Mouse (Mus musculus): ENCODE results near the gene Fam102b. TPM values are rescaled to one million over a fixed set of nuclear protein-coding genes. Genes with fewer than 3 reads are reported as not detected.

Fam102b gene
- total and polyA plus RNA-seq, 2 experiments from 2014 or later: 29.8 to 84.1 TPM

GRCm38 (mm10) chr3:108989971-108990548 is 37.3 kb downstream of the Fam102b start:
- H3K36me3 ChIP-seq (ENCODE audit: insufficient read depth, low read length): peaks cover 21% of the 10 kb centered on the region
- H3K27me3 ChIP-seq (ENCODE audit: insufficient read depth, low read length): no peaks in the 10 kb centered on the region
- H3K4me3 ChIP-seq (ENCODE audit: low read depth, low read length): no peak overlapping the region
- no peak overlapping the region for H3K4me2 ChIP-seq (ENCODE audit: low read depth, low read length, poor library complexity, severe bottlenecking)
- no peak overlapping the region for H3K27ac ChIP-seq (ENCODE audit: low read depth, low read length)
- ATAC-seq (ENCODE audit: low FRiP score) (no peak), DNase-seq (ENCODE audit: low spot score) (no peak)
- no peak for TF ChIP-seq CTCF (IDR thresholded peaks at IDR 0.05)
- H3K9ac ChIP-seq (replicated peaks; ENCODE audit: low read length, poor library complexity, severe bottlenecking): no peak overlapping the region
- H3K9me3 ChIP-seq (ENCODE audit: low read length): no peaks in the 10 kb centered on the region
- 91% methylated on average over 9 of the region's 9 CpGs for WGBS
- 0 out of 2 replicates have a peak, but pooled peaks cover 2% of the 10 kb centered on the region for H3K4me1 ChIP-seq (ENCODE audit: insufficient read depth, low read length)

- Histone ChIP-seq H3K9me3 (ENCODE audit: low read length) (no peaks in the 10 kb centered on the region), H3K9ac (replicated peaks; ENCODE audit: low read length, poor library complexity, severe bottlenecking) (no peak overlapping the region), H3K36me3 (ENCODE audit: insufficient read depth, low read length) (peaks cover 31% of the 10 kb centered on the region), H3K27ac (ENCODE audit: low read depth, low read length) (peak overlapping the region; percentile 34), H3K4me2 (ENCODE audit: low read depth, low read length, poor library complexity, severe bottlenecking) (no peak overlapping the region), H3K4me1 (ENCODE audit: insufficient read depth, low read length) (0 out of 2 replicates have a peak, but pooled peaks cover 2% of the 10 kb centered on the region), H3K4me3 (ENCODE audit: low read depth, low read length) (no peak overlapping the region), H3K27me3 (ENCODE audit: insufficient read depth, low read length) (no peaks in the 10 kb centered on the region)
- no peak for TF ChIP-seq CTCF (IDR thresholded peaks at IDR 0.05)
- WGBS: 34% methylated on average over 12 of the region's 12 CpGs
- DNase-seq (ENCODE audit: low spot score) (no peak), ATAC-seq (ENCODE audit: low FRiP score) (peak; percentile 79)
Observed at GRCm38 (mm10) chr3:108987009-108987659, 40.3 kb downstream of the Fam102b start.

DNA sequence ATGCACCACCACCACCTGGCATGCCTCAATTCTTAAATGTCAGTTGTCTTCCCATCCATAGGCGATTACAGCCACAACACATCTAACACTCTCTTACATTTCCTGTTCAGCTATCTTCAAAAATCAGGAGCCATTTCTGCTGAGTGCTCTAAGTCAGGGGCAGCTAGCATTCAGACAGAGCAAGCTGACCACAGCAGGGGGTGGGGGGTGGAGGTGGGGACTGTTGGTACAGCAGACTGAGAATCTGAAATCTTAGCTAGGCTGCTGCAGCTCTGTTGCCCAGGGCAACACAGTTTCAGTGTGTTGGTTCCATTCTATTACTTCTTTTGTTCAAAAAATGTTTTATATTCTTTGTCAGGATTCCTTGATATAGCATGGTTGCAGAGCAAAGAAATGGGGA is 40.9 kb downstream of the Fam102b start:
- WGBS: 61% methylated on average over 1 of the region's 1 CpGs
- Histone ChIP-seq H3K4me1 (ENCODE audit: insufficient read depth, low read length) (0 out of 2 replicates have a peak, but pooled peaks cover 2% of the 10 kb centered on the region), H3K36me3 (ENCODE audit: insufficient read depth, low read length) (peaks cover 26% of the 10 kb centered on the region), H3K4me2 (ENCODE audit: low read depth, low read length, poor library complexity, severe bottlenecking) (no peak overlapping the region), H3K9ac (replicated peaks; ENCODE audit: low read length, poor library complexity, severe bottlenecking) (no peak overlapping the region), H3K27me3 (ENCODE audit: insufficient read depth, low read length) (no peaks in the 10 kb centered on the region), H3K9me3 (ENCODE audit: low read length) (no peaks in the 10 kb centered on the region), H3K4me3 (ENCODE audit: low read depth, low read length) (no peak overlapping the region), H3K27ac (ENCODE audit: low read depth, low read length) (peak overlapping the region; percentile 34)
- peak; percentile 79 for ATAC-seq (ENCODE audit: low FRiP score)
- TF ChIP-seq CTCF (IDR thresholded peaks at IDR 0.05): no peak
- DNase-seq (ENCODE audit: low spot score): peak; percentile 51

- Histone ChIP-seq H3K36me3 (ENCODE audit: insufficient read depth, low read length) (peaks cover 28% of the 10 kb centered on the region), H3K9ac (replicated peaks; ENCODE audit: low read length, poor library complexity, severe bottlenecking) (no peak overlapping the region), H3K4me3 (ENCODE audit: low read depth, low read length) (no peak overlapping the region), H3K4me2 (ENCODE audit: low read depth, low read length, poor library complexity, severe bottlenecking) (no peak overlapping the region), H3K27ac (ENCODE audit: low read depth, low read length) (no peak overlapping the region), H3K4me1 (ENCODE audit: insufficient read depth, low read length) (0 out of 2 replicates have a peak, but pooled peaks cover 2% of the 10 kb centered on the region), H3K9me3 (ENCODE audit: low read length) (no peaks in the 10 kb centered on the region), H3K27me3 (ENCODE audit: insufficient read depth, low read length) (no peaks in the 10 kb centered on the region)
- WGBS: 85% methylated on average over 5 of the region's 5 CpGs
- ATAC-seq (ENCODE audit: low FRiP score) (no peak), DNase-seq (ENCODE audit: low spot score) (no peak)
- no peak for TF ChIP-seq CTCF (IDR thresholded peaks at IDR 0.05)
Observed at GRCm38 (mm10) chr3:108983989-108984388, 43.4 kb downstream of the Fam102b start.

GRCm38 (mm10) chr3:108981946-108982345 is 45.5 kb downstream of the Fam102b start:
- ATAC-seq (ENCODE audit: low FRiP score) (no peak), DNase-seq (ENCODE audit: low spot score) (no peak)
- TF ChIP-seq CTCF (IDR thresholded peaks at IDR 0.05): no peak
- Histone ChIP-seq H3K4me1 (ENCODE audit: insufficient read depth, low read length) (0 out of 2 replicates have a peak, but pooled peaks cover 2% of the 10 kb centered on the region), H3K4me3 (ENCODE audit: low read depth, low read length) (no peak overlapping the region), H3K27me3 (ENCODE audit: insufficient read depth, low read length) (no peaks in the 10 kb centered on the region), H3K9ac (replicated peaks; ENCODE audit: low read length, poor library complexity, severe bottlenecking) (no peak overlapping the region), H3K4me2 (ENCODE audit: low read depth, low read length, poor library complexity, severe bottlenecking) (no peak overlapping the region), H3K9me3 (ENCODE audit: low read length) (no peaks in the 10 kb centered on the region), H3K36me3 (ENCODE audit: insufficient read depth, low read length) (peaks cover 40% of the 10 kb centered on the region), H3K27ac (ENCODE audit: low read depth, low read length) (no peak overlapping the region)
- WGBS: 81% methylated on average over 6 of the region's 6 CpGs

DNA sequence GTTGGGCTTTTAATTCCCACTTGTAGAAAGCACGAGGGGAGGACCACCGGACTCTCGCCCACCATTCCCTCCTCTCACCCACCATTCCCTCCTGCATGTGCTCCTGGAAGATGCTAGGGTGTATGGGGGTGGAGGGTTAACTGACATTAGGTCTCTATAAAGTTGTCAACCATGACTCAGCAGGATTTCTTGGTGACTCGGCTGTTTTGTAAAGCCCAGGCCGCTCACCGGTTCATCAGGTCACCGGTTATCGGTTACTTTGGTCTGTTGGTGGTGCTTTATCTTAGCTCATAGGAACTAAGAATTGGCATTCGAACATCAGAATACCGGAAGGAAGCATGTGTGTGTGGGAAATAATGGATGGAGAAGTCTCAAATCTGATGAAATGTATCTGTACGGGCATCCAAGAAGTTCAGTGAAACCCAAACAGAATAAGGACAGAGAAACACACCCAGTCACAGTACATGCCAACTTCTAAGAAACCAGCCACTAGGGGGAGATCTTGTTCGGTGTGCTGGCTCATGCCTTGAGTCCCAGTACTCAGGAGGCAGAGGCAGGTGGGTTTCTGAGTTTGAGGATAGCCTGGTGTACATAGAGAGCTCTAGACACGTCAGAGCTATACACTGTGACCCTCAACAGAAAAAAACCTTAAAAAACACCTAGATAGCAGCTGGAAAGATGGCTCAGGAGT is 49.9 kb downstream of the Fam102b start:
- Histone ChIP-seq H3K9ac (replicated peaks; ENCODE audit: low read length, poor library complexity, severe bottlenecking) (no peak overlapping the region), H3K4me3 (ENCODE audit: low read depth, low read length) (no peak overlapping the region), H3K9me3 (ENCODE audit: low read length) (no peaks in the 10 kb centered on the region), H3K27me3 (ENCODE audit: insufficient read depth, low read length) (no peaks in the 10 kb centered on the region), H3K36me3 (ENCODE audit: insufficient read depth, low read length) (peaks cover 40% of the 10 kb centered on the region), H3K4me2 (ENCODE audit: low read depth, low read length, poor library complexity, severe bottlenecking) (no peak overlapping the region), H3K27ac (ENCODE audit: low read depth, low read length) (no peak overlapping the region), H3K4me1 (ENCODE audit: insufficient read depth, low read length) (no peaks in the 10 kb centered on the region)
- peak; percentile 44 for TF ChIP-seq CTCF (IDR thresholded peaks at IDR 0.05)
- DNase-seq (ENCODE audit: low spot score): no peak
- no peak for ATAC-seq (ENCODE audit: low FRiP score)
- WGBS: 97% methylated on average over 13 of the region's 13 CpGs

Measured in midbrain, postnatal 0 days (tissue).